Mouse (Mus musculus) urinary bladder, adult 2 months (tissue): Measurements from ENCODE around the gene Pram1. TPM values are rescaled to one million over a fixed set of nuclear protein-coding genes. Genes with fewer than 3 reads are reported as not detected.
A peak's percentile ranks its signal among the peaks of the same experiment; 100 is the strongest.

Experiments used
- DNase-seq: peaks from one replicate; pipeline ENCODE4 v3.0.0; 2022; ENCODE audit warnings: low spot score
- polyA plus RNA-seq: library from polyadenylated mRNA; depleted of rRNA; stranded (reverse); fragments of >200 nt; gene quantifications from 2 replicates; pipeline ENCODE4 v1.2.3, GENCODE M21; 2012; rRNA removed

The Pram1 gene
- polyA plus RNA-seq, 1 experiment = 1.4 TPM

DNA sequence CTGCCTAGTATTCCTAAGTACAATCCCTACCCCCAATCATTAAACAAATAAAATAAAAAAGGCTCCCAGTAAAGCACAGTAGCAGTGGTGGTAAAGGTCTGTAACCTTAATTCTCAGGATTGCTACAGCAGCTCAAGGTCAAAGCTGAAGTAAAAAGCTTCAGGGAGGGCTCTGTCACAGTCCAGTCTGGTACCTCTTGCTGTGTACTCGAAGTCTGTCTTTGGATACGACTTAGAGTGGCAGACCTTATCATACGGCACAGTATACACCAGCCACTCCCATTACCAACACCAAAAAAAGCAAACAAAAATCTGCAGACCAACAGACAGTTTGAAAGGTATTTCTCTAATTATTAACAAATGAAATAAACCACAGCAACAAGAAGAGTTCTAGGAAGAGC lies 29.0 kb downstream of the Pram1 start:
- no peak for DNase-seq

GRCm38 (mm10) chr17:33669681-33670080 lies 31.8 kb downstream of the Pram1 start:
- DNase-seq = no peak

DNA sequence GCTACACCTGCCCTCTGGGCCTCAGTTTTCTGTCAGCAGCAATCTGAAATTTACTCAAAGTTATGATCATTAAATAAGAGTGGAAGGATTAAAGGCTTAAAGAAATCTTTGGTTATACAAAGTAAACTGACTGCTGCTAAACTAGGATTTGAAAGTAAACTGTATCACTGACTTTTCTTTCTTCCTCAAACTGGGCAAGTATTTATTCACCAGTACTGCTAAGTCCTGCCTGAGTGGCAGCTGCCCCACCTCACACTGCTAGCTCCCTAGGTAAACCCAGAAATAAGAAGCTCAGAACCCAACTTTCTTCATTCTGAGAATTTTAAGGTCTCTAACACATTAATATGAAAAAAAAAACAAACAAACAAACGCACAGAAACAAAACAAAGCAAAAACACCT lies 36.0 kb downstream of the Pram1 start:
- DNase-seq = no peak

- no peak for DNase-seq
Measured at GRCm38 (mm10) chr17:33675452-33675851, 37.6 kb downstream of the Pram1 start.

DNA sequence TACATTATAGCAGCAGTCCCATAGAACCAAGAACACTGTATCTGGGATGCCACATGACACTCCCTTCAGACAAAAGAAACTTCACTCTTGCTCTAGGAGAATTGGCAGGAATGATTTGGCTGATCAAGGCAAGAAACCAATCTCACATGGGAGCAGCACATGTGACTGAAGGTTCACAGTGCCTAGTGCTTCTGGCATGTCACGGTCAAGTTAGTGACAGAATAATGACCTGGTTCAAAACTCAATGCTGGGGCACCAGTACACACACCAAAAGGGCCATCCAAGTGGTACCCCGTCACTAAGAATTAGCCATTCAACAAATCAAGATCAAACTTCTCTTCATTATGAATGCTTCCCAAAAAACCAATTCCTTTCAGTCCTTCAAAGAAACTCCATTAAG lies 38.2 kb downstream of the Pram1 start:
- DNase-seq = no peak

- DNase-seq = no peak
Measured at GRCm38 (mm10) chr17:33678771-33679170, 40.9 kb downstream of the Pram1 start.

DNA sequence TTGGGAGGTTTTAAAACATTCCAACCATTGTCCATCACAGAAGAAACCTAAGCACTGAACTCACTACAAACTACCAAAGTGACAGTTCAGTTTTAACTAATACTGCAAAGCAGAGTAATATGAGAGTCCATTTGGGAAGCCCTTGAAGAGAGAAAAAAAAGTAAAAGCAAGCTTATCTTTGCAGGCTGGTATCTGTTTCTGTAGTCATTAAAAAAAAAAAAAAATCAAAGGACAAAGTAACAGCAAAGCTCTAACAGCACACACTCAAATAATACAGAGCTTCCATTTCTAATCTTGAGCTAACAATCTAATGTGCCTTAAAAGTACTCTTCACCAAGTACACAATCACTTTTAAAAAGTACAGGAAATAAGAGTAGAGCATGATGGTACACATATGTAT lies 43.9 kb downstream of the Pram1 start:
- DNase-seq = no peak

DNA sequence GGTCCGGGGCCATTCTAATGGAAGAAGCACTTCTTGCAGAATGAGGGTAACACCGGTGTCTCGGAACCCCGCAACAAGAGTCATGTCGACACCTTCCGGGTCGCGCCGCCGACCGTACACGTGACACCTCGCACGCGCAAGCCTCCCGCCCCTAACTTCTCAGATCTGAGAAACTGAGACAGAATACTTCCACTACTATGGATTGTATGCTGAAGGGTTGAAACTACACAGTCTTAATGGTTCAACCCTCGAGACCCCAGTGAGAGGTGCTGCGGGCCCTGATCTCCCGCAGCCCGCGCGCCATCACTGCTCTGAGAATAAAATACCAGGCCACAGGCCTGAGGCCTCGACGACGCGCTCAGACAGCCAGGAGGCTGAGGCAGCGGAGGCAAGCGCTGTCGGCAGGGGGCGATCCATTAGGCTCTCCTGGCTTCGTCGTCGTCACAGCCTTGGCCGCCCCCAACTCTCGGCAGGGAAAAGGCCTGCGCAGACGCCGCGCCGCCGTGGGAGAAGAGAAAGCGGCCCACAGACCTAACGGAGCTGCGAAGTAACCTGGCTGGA lies 46.9 kb downstream of the Pram1 start:
- no peak for DNase-seq

DNA sequence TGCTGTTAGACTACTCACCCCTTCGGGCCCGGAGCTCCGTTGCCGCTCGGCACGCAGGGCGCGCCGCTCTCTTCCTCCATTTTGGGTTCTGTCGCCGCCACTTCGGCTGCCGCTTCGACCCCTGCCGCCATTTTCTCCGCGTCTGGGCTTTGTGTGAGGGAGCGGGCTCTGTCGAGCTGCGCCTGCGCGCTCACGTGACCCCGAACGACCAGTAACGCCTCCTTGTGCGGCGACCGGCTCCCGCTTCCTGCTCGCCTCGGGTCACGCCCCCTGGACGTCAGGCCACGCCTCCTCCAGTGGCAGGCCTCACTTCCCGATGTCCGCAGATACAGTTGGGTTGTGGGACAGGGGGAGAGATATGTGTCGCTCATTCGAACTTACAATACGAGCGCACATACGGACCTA lies 47.4 kb downstream of the Pram1 start:
- DNase-seq = peak; percentile 94

- no peak for DNase-seq
Measured at GRCm38 (mm10) chr17:33686760-33687159, 48.9 kb downstream of the Pram1 start, which contains the start of gene Hnrnpm. TSS of gene Hnrnpm (minus strand) at chr17:33686860.

Other genes with a start within 250 kb of the Pram1 start
- gene Zfp101, start 243.4 kb upstream of the Pram1 start, polyA plus RNA-seq = 8.5 and 9.5 TPM in 2 replicates
- gene Actl9, start 205.2 kb upstream of the Pram1 start, polyA plus RNA-seq = 0.25 TPM in 2 replicates
- gene Adamts10, start 113.9 kb upstream of the Pram1 start, polyA plus RNA-seq = 78.8 and 99.6 TPM in 2 replicates
- 6.4 and 6.5 TPM in 2 replicates for gene Myo1f, start 82.3 kb upstream of the Pram1 start, polyA plus RNA-seq
- gene Zfp414, start 9.0 kb upstream of the Pram1 start, polyA plus RNA-seq = 53.8 and 58.6 TPM in 2 replicates
- 107 and 131 TPM in 2 replicates for gene Hnrnpm, start 48.8 kb downstream of the Pram1 start, polyA plus RNA-seq
- 106 and 118 TPM in 2 replicates for gene March2, start 80.6 kb downstream of the Pram1 start, polyA plus RNA-seq
- gene Rab11b, start 122.5 kb downstream of the Pram1 start, polyA plus RNA-seq = 238 and 246 TPM in 2 replicates
- 7.7 and 11.3 TPM in 2 replicates for gene Angptl4, start 143.8 kb downstream of the Pram1 start, polyA plus RNA-seq
- 65.6 and 79.0 TPM in 2 replicates for gene Kank3, start 172.5 kb downstream of the Pram1 start, polyA plus RNA-seq
- 1,557 and 1,878 TPM in 2 replicates for gene Rps28, start 186.5 kb downstream of the Pram1 start, polyA plus RNA-seq
- 307 and 382 TPM in 2 replicates for gene Ndufa7, start 186.5 kb downstream of the Pram1 start, polyA plus RNA-seq
- 21.4 and 21.5 TPM in 2 replicates for gene Cd320, start 205.0 kb downstream of the Pram1 start, polyA plus RNA-seq
- gene Gm7029, start 235.8 kb downstream of the Pram1 start, polyA plus RNA-seq = not detected in 2 replicates